Mouse (Mus musculus) frontal cortex, postnatal 36 days (tissue): ENCODE measurements around the gene Fut4.
"Not testable (repeated sequence)": the region's sequence is repeated elsewhere in the genome, so short reads cannot be mapped to it uniquely, and the experiment has no call there.

Experiments
- DNase-seq, 2 experiments: peaks; one replicate each; pipeline ENCODE4 v3.0.0; 2022; ENCODE audit warnings: low spot score in 2 of 2

The Fut4 gene

GRCm38 (mm10) chr9:14726005-14726404 lies 26.2 kb downstream of the Fut4 start:
- no peak for DNase-seq

- DNase-seq, result no peak
Measured at GRCm38 (mm10) chr9:14724755-14725420, 27.3 kb downstream of the Fut4 start.

GRCm38 (mm10) chr9:14721610-14722009 lies 30.6 kb downstream of the Fut4 start:
- no peak for DNase-seq

GRCm38 (mm10) chr9:14720384-14720783 lies 31.8 kb downstream of the Fut4 start:
- no peak for DNase-seq

- DNase-seq, result no peak
Measured at GRCm38 (mm10) chr9:14718332-14718691, 33.9 kb downstream of the Fut4 start.

GRCm38 (mm10) chr9:14717689-14718331 lies 34.4 kb downstream of the Fut4 start:
- no peak for DNase-seq

- DNase-seq, result no peak
Measured at GRCm38 (mm10) chr9:14715258-14715657, 36.9 kb downstream of the Fut4 start.

GRCm38 (mm10) chr9:14710910-14711309 lies 41.3 kb downstream of the Fut4 start:
- no peak for DNase-seq

GRCm38 (mm10) chr9:14705321-14706162 lies 46.7 kb downstream of the Fut4 start:
- DNase-seq, result peak; percentile 11 to 40

- DNase-seq, result not testable (repeated sequence)
Measured at GRCm38 (mm10) chr9:14700795-14701194, 51.4 kb downstream of the Fut4 start.

- no peak for DNase-seq
Measured at GRCm38 (mm10) chr9:14699288-14699640, 52.9 kb downstream of the Fut4 start.

GRCm38 (mm10) chr9:14698582-14699287 lies 53.5 kb downstream of the Fut4 start:
- DNase-seq, result peak; percentile 93 to 95
